13 mouse cellular contexts compared by ENCODE assay signal in the genomic region with DNA sequence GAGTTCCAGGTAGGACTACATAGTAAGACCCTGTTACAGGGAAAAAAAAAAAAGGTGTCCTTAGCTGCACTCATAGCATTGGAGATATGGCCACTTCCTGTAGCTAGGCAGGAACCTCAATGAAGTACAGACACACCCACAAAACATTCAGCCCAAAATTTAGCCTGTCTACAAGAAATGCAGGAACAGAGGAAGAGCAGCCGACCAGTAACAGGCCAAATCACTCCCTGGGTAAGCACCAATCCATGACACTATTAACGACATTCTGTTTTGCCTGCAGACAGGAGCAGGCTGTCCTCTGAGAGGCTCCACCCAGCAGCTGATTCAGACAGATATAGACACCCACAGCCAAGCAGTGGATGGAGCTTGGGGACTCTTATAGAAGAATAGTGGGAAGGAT. TPM values are rescaled to one million over a fixed set of nuclear protein-coding genes. Genes with fewer than 3 reads are reported as not detected.
DNase-seq lines count a peak whose midpoint lies in the region; ATAC-seq lines count a peak whose summit lies in the region.
"Had no signal": no experiment of that assay in that cellular context is flagged by ENCODE, and none has a peak within 500 bp of the region (broad histone marks: within the 10 kb centered on the region; RNA-seq: fewer than 3 reads in every experiment).

No protein-coding gene starts in this region.

- no peak overlapping the region; the same call in 1 of the 2 replicates for H3K4me3 ChIP-seq in heart, embryonic 13.5 days
- H3K4me3 ChIP-seq in forebrain, embryonic 15.5 days, result no peak overlapping the region
- H3K4me3 ChIP-seq: forebrain, embryonic 10.5 days; heart, adult 2 months; neural tube, embryonic 12.5 days had no signal

- peaks cover 52% of the 10 kb centered on the region for H3K4me1 ChIP-seq in heart, embryonic 13.5 days
- peaks cover 7% of the 10 kb centered on the region; the same call in 1 of the 2 replicates for H3K4me1 ChIP-seq in forebrain, embryonic 15.5 days
- H3K4me1 ChIP-seq: forebrain, embryonic 10.5 days had no signal

- peaks cover 22% of the 10 kb centered on the region for H3K36me3 ChIP-seq in heart, embryonic 13.5 days
- H3K36me3 ChIP-seq in forebrain, embryonic 15.5 days, result peaks cover 11% of the 10 kb centered on the region; the same call in 1 of the 2 replicates

- H3K27me3 ChIP-seq in heart, embryonic 13.5 days (replicated peaks), result no peaks in the 10 kb centered on the region
- H3K27me3 ChIP-seq in forebrain, embryonic 15.5 days, result no peaks in the 10 kb centered on the region
- H3K27me3 ChIP-seq: neural tube, embryonic 12.5 days had no signal

- no peak for DNase-seq in heart, postnatal 25 days (ENCODE audit: low spot score)
- DNase-seq in CD4-positive helper T cell, adult 2 months (ENCODE audit: low read depth, low spot score), result peak; percentile 28
- DNase-seq in ZHBTc4 (ENCODE audit: low read depth, low spot score), result peak; percentile 17
- DNase-seq in liver, result peak; percentile 77
- DNase-seq in thymus, postnatal 36 days, result no peak
- no peak for DNase-seq in cerebellum, adult 8-10 months
- DNase-seq: kidney, adult 9 months; right cerebral cortex, postnatal 25 days had no signal

- peak overlapping the region; percentile 18; the same call in 1 of the 2 replicates for H3K4me2 ChIP-seq in heart, embryonic 13.5 days
- H3K4me2 ChIP-seq in forebrain, embryonic 15.5 days (replicated peaks), result no peak overlapping the region
- H3K4me2 ChIP-seq: neural tube, embryonic 12.5 days had no signal

- peak overlapping the region; percentile 42; the same call in 1 of the 2 replicates for H3K27ac ChIP-seq in heart, embryonic 13.5 days (replicated peaks)
- no peak overlapping the region for H3K27ac ChIP-seq in forebrain, embryonic 15.5 days (replicated peaks)
- H3K27ac ChIP-seq: forebrain, embryonic 10.5 days; heart, adult 2 months; neural tube, embryonic 12.5 days had no signal

- 16% methylated on average over 2 of the region's 2 CpGs for WGBS in heart, embryonic 13.5 days
- WGBS in forebrain, embryonic 15.5 days, result 61% methylated on average over 2 of the region's 2 CpGs

- no peak for ATAC-seq in heart, embryonic 13.5 days (ENCODE audit: extremely low read depth, insufficient number of reproducible peaks, low FRiP score, low TSS enrichment)
- ATAC-seq in forebrain, embryonic 15.5 days (replicated peaks), result no peak

- intact Hi-C loops in heart, postnatal 25 days (cut with DNase I), result no loop called here

- H3K9me3 ChIP-seq in heart, embryonic 13.5 days, result no peaks in the 10 kb centered on the region
- H3K9me3 ChIP-seq in forebrain, embryonic 15.5 days, result no peaks in the 10 kb centered on the region
- H3K9me3 ChIP-seq: forebrain, embryonic 10.5 days; neural tube, embryonic 12.5 days had no signal

- H3K9ac ChIP-seq in heart, embryonic 13.5 days, result no peak overlapping the region
- no peak overlapping the region for H3K9ac ChIP-seq in forebrain, embryonic 15.5 days (replicated peaks)
- H3K9ac ChIP-seq: neural tube, embryonic 12.5 days had no signal

RNA-seq across cellular contexts. Expression of gene Hectd1, which starts 8.1 kb away (rescaled TPM):
- polyA plus RNA-seq in heart, embryonic 13.5 days (2015; fragmentation: Nextera tagmentation; extraction: Ambion mirVana), result 28.7 and 32.0 TPM in 2 replicates
- total RNA-seq in heart, postnatal 25 days (2021), result 10 to 100 TPM; 76.9 to 84.5 TPM
- 38.8 and 42.7 TPM in 2 replicates for polyA plus RNA-seq in forebrain, embryonic 15.5 days (2015; fragmentation: Nextera tagmentation; extraction: Ambion mirVana)

Comparison
In these comparisons a context has a peak if more than half of its experiments do, and no peak if none do; other contexts are left out.
1. DNase-seq: peak in CD4-positive helper T cell, adult 2 months (single experiment), ZHBTc4 (single experiment) and liver (single experiment); none in heart, postnatal 25 days (single experiment), thymus, postnatal 36 days (0 of 2) and cerebellum, adult 8-10 months (single experiment).